Mouse (Mus musculus): Measurements from ENCODE around the gene Hps1.

Hps1 gene

GRCm38 (mm10) chr19:42755148-42755870, 24.5 kb downstream of the Hps1 start:
- no peak for DNase-seq (ENCODE audit: low read depth, low spot score)

DNA sequence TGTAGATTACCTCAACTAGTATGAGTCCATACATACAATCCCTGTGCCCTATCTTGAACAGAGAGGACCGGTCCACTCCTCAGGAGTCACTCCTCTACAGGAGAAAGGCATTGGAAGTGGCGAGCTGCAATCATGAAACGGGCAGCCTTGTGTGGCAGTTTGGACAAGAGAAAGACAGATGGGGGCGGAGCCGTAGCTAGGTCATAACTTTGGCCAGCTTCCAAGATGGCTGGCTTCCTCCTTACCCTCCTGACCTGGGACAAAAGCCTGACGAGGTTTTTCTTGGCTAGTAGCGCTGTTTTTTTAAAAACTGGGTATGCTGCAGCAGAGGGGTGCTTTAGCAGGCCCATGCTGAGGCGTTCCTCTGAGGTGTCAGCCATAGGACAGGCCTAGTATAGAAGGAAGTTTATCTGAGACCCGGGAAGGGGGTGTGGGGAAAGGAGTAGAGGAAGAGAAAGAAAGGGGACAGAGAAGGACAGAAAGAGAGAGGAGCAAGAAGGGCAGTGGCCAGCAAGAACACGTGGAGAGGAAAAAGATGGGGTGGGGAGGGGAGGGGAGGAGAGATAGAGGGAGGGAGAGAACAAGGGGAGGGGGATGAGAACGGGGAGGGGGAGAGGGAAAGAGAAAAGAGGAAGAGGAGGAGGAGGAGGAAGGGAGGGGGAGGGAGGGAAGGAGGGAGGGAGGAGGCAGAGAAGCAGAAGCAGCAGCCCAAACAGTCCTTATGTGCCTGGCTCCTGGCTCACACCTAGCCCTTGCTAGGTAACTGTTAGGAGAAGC, 26.4 kb downstream of the Hps1 start:
- peak; percentile 62 for DNase-seq (ENCODE audit: low read depth, low spot score)

- DNase-seq (ENCODE audit: low read depth, low spot score), result peak; percentile 75
Observed at GRCm38 (mm10) chr19:42752363-42752931, 27.3 kb downstream of the Hps1 start, which contains the start of gene Pyroxd2. Gene Pyroxd2, minus strand, starts transcription at chr19:42752775.

DNA sequence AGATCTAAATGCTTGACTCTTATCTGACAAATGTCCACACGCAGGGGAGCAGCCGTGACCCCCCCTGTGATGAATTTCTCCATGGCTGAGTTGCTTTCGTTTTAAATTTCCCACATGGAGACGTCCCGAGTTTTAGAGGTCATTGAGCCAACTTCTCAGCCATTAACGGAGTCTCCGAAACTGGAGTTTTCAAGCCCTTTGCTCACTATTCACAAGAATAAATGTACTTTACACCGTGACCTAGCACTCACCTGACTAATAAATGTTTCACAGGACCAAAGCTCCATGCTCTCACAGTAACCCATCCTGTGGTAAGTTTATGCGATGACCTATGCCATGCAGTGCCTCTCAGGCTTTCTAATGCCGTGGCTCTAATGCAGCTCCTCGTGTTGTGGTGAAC, 29.6 kb downstream of the Hps1 start:
- DNase-seq (ENCODE audit: low read depth, low spot score), result no peak

GRCm38 (mm10) chr19:42746702-42747101, 33.1 kb downstream of the Hps1 start:
- no peak for DNase-seq (ENCODE audit: low read depth, low spot score)

- no peak for DNase-seq (ENCODE audit: low read depth, low spot score)
Observed at GRCm38 (mm10) chr19:42745869-42746224, 33.9 kb downstream of the Hps1 start.

DNA sequence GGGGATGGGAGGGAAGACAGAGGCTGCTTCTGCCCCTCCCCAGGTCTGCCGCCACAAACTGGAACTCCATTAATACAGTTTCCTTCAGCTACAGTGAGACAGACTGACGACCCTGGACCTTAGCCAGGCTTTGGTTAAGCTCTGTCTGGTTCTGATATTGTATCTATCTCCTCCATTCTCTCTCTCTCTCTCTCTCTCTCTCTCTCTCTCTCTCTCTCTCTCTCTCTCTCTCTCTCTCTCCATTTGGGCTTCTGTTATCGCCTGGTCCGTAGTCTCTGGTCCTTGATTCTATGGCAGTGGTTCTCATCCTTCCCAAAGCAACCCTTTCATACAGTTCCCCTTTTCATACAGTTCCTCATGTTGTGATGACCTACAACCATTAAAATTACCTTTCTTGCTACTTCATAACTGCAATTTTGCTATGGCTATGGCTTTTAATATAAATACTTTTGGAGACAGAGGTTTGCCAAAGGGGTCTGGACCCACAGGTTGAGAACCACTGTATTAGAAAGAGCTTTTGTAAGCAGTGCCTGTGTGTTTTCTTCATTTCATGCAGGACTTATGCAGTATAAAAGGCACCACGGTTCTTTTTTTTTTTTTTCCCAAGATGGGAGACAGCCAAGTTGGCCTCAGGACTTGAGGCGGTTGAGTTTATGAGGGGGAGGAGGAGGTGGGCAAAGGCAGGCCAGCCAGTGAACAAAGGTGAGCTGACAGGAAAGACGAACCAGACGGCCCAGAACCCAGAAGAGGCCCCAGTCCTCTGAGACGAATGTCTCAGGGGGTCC, 34.5 kb downstream of the Hps1 start:
- DNase-seq (ENCODE audit: low read depth, low spot score), result no peak

DNA sequence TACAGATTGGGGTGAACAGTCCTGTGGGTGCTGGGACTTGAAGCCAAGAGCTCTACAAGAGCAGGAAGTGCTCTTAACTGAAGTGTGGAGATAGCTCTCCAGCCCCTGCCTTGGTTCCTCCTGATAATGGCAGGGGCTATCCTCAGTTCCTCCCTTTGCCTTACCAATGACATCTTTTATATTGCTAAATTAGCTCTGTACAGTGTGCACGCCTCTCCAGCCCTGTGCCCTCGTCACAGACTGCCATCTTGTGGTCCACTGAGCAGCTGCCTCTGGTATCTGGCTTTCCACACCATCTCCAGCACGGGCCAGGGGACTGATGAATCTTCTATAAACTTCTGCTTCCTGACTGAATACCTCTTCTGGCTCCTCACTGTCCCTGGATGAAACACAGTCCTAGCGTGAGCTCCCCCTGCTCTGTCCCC, 35.6 kb downstream of the Hps1 start:
- peak; percentile 54 for DNase-seq (ENCODE audit: low read depth, low spot score)

- DNase-seq (ENCODE audit: low read depth, low spot score), result no peak
Observed at GRCm38 (mm10) chr19:42743261-42743660, 36.5 kb downstream of the Hps1 start.

GRCm38 (mm10) chr19:42741884-42742283, 37.9 kb downstream of the Hps1 start:
- DNase-seq (ENCODE audit: low read depth, low spot score), result peak; percentile 29

GRCm38 (mm10) chr19:42740163-42740899, 39.4 kb downstream of the Hps1 start:
- no peak for DNase-seq (ENCODE audit: low read depth, low spot score)

DNA sequence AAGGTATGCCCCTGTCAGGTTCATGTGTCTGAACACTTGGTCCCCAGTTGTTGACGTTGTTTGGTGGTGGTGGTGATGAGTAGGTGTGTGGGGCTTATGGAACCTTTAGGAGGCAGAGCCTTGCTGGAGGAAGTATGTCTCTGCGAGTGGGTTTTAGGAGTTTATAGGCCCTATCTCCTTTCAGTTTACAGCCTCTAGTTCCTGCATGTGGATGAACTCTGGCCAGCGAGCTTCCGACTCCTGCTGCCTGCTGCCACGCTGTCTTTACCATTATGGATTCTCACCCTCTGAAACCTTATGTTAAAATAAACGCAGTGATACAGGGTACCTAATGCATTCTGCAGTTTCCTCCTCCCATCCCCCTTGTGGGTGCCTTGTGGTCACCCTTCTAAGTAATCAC, 40.0 kb downstream of the Hps1 start:
- DNase-seq (ENCODE audit: low read depth, low spot score), result no peak

- no peak for DNase-seq (ENCODE audit: low read depth, low spot score)
Observed at GRCm38 (mm10) chr19:42737753-42738152, 42.0 kb downstream of the Hps1 start.

DNA sequence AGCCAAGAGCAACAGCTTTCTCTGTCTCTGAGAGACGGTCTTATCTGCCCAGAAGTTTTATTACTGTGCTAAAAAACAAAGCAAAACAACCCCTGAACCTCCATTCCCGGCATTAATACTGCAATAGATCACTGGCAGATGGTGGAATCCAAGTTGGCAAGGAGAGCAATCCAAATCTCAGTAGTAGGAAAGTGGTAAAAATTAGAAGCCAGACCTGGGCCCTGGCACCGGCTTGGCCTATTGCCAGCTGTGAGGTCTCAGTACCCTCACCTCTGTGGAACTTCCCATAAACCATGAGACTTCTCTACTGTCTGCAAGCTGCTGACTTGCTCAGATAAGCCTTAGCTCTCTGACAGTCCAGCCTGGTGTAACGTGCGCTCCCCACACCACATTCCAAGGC, 44.8 kb downstream of the Hps1 start:
- no peak for DNase-seq (ENCODE audit: low read depth, low spot score)

- DNase-seq (ENCODE audit: low read depth, low spot score), result no peak
Observed at GRCm38 (mm10) chr19:42727424-42727823, 52.4 kb downstream of the Hps1 start.

GRCm38 (mm10) chr19:42726766-42727165, 53.0 kb downstream of the Hps1 start:
- DNase-seq (ENCODE audit: low read depth, low spot score), result no peak

- peak; percentile 20 for DNase-seq (ENCODE audit: low read depth, low spot score)
Observed at GRCm38 (mm10) chr19:42725973-42726350, 53.8 kb downstream of the Hps1 start.

DNA sequence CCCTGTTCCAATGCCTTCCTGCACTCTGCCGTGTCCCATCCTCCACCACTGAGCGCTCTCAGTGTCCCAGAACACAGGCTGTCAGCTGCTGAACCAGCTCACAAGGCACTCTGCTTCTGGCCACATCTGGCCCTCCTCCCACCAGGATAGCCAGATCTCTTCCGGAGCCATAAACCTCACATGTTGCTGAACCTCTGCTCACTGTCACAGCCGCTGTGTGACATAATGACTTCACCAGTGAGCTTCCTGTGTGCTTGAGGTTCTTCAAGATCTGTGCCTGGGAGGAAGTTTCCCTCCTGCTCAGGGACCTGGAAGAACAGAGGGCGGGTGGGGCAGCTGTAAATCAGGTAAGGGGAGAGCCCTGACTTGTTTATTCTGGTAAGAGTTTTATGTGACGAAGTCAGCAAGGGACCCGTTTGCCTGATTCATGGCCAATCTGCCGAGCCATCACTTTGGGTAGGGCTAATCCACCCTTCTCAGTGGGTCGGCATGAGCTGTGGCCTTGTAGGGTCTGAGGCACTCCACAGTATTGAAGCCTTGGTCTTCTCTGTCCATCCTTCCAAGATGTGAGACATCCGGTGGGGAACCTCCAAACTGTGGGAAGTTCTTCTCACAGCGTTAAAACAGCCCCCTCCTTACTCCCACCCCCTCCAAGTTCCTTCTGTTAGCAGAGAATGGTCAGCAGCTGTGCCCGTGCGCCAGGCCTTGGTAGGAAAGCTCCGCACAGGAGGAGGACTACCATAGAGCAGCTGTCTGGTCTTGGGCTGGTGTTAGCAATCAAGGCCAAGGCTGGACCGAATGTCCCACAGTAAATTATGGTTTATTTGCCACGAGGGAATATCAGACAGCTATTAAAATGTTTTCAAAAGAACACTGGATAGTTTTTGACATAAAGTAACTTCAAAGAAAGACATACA, 54.5 kb downstream of the Hps1 start:
- DNase-seq (ENCODE audit: low read depth, low spot score), result peak; percentile 69

DNA sequence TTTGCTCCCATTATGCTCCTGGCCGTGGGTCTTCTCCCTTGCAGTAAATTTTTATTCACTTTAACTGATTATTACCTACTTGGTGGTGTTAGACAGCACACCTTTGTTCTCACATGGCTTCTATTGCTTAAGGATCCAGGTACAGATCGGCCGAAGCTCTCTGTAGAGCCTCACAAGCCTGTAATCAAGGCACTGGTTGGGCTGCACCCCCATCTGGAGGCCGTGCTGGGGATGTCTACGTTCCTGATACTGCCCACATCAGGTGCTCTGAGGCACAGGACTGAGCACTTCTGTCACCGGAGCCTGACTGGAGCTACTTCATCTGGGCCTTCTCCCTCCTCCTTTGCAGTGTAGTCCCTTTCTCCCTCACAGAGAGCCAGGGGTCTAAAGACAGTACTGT, 56.5 kb downstream of the Hps1 start:
- no peak for DNase-seq (ENCODE audit: low read depth, low spot score)

DNA sequence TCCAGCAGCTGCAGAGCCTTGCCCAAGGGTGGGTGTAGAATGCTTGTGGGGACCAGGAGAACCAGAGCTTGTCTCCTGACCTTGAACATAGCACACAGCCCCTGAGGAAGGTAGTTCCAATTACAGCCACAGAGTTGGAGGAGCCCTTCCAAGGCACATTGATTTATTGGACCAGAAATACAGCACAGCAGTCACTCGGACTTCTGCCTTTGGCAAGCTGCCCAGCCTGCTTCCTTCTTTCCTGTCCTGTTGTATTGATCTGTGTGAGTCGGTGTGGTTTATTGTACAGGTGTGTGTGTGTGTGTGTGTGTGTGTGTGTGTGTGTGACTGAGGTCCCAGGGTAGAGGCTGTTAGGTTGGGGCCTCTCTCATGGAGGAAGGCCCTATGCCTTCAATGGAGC, 57.3 kb downstream of the Hps1 start:
- peak; percentile 60 for DNase-seq (ENCODE audit: low read depth, low spot score)
